ENCODE assay signal across 9 mouse cellular contexts in genomic region chrX:103563531-103564246, GRCm38 (mm10).
A peak's percentile ranks its signal among the peaks of the same experiment; 100 is the strongest.
DNase-seq lines count a peak whose midpoint lies in the region; ATAC-seq lines count a peak whose summit lies in the region.
"Had no signal": no experiment of that assay in that cellular context is flagged by ENCODE, and none has a peak within 500 bp of the region (broad histone marks: within the 10 kb centered on the region; RNA-seq: fewer than 3 reads in every experiment).

No protein-coding gene starts in this region.

- H3K9me3 ChIP-seq in neural tube, embryonic 11.5 days (ENCODE audit: control insufficient read depth, low read length): no peaks in the 10 kb centered on the region
- no peaks in the 10 kb centered on the region for H3K9me3 ChIP-seq in heart, embryonic 12.5 days (replicated peaks)
- H3K9me3 ChIP-seq in lung, embryonic 16.5 days (ENCODE audit: control insufficient read depth, low read length): no peaks in the 10 kb centered on the region
- H3K9me3 ChIP-seq: G1E had no signal

- no peak overlapping the region for H3K4me2 ChIP-seq in neural tube, embryonic 11.5 days (ENCODE audit: low read depth)
- peak overlapping the region; percentile 10; the same call in 1 of the 2 replicates for H3K4me2 ChIP-seq in heart, embryonic 12.5 days
- no peak overlapping the region for H3K4me2 ChIP-seq in lung, embryonic 16.5 days (ENCODE audit: low read depth, low read length)

- 0 out of 2 replicates have a peak overlapping the region, but pooled peaks have one; percentile 6 for H3K27ac ChIP-seq in neural tube, embryonic 11.5 days (ENCODE audit: low read depth, low read length)
- H3K27ac ChIP-seq in heart, embryonic 12.5 days (ENCODE audit: poor library complexity, severe bottlenecking): peak overlapping the region; percentile 54
- peak overlapping the region; percentile 52 for H3K27ac ChIP-seq in lung, embryonic 16.5 days (ENCODE audit: low read length)

- no peaks in the 10 kb centered on the region for H3K36me3 ChIP-seq in neural tube, embryonic 11.5 days (ENCODE audit: control insufficient read depth, insufficient read depth, low read length)
- 0 out of 2 replicates have a peak, but pooled peaks cover 3% of the 10 kb centered on the region for H3K36me3 ChIP-seq in heart, embryonic 12.5 days
- peaks cover 2% of the 10 kb centered on the region; the same call in 1 of the 2 replicates for H3K36me3 ChIP-seq in lung, embryonic 16.5 days (ENCODE audit: control insufficient read depth, insufficient read depth, low read length)
- H3K36me3 ChIP-seq: G1E had no signal

- DNase-seq in neural tube, embryonic 11.5 days (ENCODE audit: low spot score): peak; percentile 54
- no peak for DNase-seq in neural tube, embryonic 10.5 days (ENCODE audit: extremely low spot score, low spot score)
- DNase-seq in fibroblast of lung, adult 2 months (ENCODE audit: low read depth): peak; percentile 10
- peak; percentile 74 to 77 for DNase-seq in kidney, postnatal 25 days
- DNase-seq in retina, postnatal 1 day: peak; percentile 95

- 76% methylated on average over 8 of the region's 8 CpGs for WGBS in neural tube, embryonic 11.5 days
- WGBS in heart, embryonic 12.5 days: 39% methylated on average over 8 of the region's 8 CpGs
- 23% methylated on average over 8 of the region's 8 CpGs for WGBS in lung, embryonic 16.5 days

- ATAC-seq in neural tube, embryonic 11.5 days (ENCODE audit: insufficient read depth, low FRiP score, low TSS enrichment): peak; percentile 88
- peak; percentile 85 for ATAC-seq in heart, embryonic 12.5 days (ENCODE audit: insufficient number of reproducible peaks, low FRiP score)
- ATAC-seq in lung, embryonic 16.5 days (ENCODE audit: low read depth): peak; percentile 90
- no peak for ATAC-seq in activated CD4-positive, CD25-positive, alpha-beta regulatory T cell, adult 4 months

- H3K9ac ChIP-seq in neural tube, embryonic 11.5 days (ENCODE audit: low read length): no peak overlapping the region
- H3K9ac ChIP-seq in heart, embryonic 12.5 days: no peak overlapping the region
- no peak overlapping the region for H3K9ac ChIP-seq in lung, embryonic 16.5 days (ENCODE audit: low read length)

- H3K27me3 ChIP-seq in neural tube, embryonic 11.5 days (ENCODE audit: control insufficient read depth, insufficient read depth, low read length): no peaks in the 10 kb centered on the region
- no peaks in the 10 kb centered on the region for H3K27me3 ChIP-seq in heart, embryonic 12.5 days (replicated peaks)
- no peaks in the 10 kb centered on the region for H3K27me3 ChIP-seq in lung, embryonic 16.5 days (ENCODE audit: control insufficient read depth, insufficient read depth, low read depth, low read length)

- no peak overlapping the region for H3K4me3 ChIP-seq in neural tube, embryonic 11.5 days (ENCODE audit: low read depth, low read length)
- no peak overlapping the region for H3K4me3 ChIP-seq in heart, embryonic 12.5 days
- no peak overlapping the region for H3K4me3 ChIP-seq in lung, embryonic 16.5 days (ENCODE audit: low read length)

- no peaks in the 10 kb centered on the region for H3K4me1 ChIP-seq in neural tube, embryonic 11.5 days (ENCODE audit: control insufficient read depth, insufficient read depth, low read length)
- peaks cover 10% of the 10 kb centered on the region; the same call in 1 of the 2 replicates for H3K4me1 ChIP-seq in heart, embryonic 12.5 days (replicated peaks)
- H3K4me1 ChIP-seq in lung, embryonic 16.5 days (replicated peaks; ENCODE audit: control insufficient read depth, insufficient read depth, low read length): peaks cover 9% of the 10 kb centered on the region
